Mouse (Mus musculus): ENCODE results near the gene Cmtm3.

Cmtm3 gene

DNA sequence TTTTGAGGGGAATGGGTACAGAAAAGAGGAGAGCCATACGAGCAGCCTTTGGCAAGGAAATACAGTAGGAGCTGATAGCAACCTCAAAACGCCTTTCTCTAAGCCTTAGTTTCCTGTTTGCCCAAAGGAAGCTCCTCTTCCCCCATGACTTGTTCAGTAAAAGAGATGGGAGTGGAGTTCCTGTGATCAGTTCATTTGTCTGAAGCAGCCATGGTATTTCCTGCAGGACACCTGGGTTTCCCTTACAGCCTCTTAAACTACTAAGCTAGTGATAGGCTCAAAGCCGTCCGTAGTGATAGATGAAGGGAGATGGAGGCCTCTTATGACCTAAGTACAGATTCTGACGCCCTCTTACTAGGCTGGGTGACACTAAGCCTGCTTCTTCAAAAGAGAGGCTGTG is 3.2 kb downstream of the Cmtm3 start:
- DNase-seq (ENCODE audit: low spot score): no peak

DNA sequence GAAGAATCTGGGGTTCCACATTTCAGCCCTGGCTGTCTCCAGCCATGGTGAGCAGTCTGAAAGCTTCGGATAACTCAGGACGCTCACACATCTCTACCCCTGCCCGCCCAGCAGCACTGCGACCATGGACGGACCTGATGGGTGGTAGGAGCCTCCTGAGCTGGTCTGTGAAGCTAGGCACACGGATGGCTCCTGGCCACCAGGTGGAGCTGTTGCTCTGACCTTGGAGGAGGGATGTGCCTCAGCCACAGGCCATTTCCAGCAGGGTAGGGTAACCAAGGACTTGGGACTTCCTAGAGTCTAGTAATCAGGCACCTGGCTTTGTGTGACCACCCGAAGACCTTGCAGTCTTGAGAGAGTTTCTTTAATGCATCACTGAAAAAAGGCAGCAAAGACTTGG is 4.7 kb downstream of the Cmtm3 start:
- DNase-seq (ENCODE audit: low spot score): peak; percentile 87

DNA sequence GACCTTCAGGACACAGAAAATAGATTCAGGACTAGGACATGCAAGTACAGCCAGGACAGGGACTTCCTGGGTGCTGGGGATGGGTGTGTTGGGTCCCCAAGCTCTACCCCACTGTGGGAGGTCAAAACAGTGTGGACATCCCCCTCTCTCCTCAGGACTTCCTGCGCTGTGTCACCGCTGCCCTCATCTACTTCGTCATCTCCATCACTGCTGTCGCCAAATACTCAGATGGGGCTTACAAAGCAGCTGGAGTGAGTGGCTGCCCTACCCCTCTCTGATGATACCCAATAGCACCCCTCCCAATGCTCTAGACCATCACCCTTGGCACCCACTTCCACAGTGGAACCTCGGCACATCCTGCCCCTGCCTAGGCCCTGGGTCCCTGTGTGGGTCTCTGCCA is 5.4 kb downstream of the Cmtm3 start:
- no peak for DNase-seq (ENCODE audit: low spot score)

DNA sequence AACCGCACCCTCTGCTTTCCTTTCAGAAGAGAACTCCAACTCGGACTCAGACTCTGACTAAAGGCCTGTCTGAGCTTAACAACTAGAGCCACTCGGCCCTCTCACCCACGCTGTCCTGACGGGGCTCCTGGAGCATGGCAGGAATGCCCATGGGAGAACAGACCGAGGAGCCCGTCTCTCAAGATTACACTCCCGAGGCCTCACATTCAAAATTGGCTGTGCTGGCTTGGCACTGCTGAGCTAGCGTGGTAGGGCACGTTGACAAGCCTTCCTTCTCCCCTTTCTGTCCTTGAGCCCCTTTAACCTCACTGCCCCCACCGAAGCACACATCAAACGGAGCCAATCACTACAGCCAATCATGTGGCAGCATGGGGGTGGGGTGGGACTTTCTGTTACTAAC is 7.5 kb downstream of the Cmtm3 start:
- DNase-seq (ENCODE audit: low spot score): no peak

DNA sequence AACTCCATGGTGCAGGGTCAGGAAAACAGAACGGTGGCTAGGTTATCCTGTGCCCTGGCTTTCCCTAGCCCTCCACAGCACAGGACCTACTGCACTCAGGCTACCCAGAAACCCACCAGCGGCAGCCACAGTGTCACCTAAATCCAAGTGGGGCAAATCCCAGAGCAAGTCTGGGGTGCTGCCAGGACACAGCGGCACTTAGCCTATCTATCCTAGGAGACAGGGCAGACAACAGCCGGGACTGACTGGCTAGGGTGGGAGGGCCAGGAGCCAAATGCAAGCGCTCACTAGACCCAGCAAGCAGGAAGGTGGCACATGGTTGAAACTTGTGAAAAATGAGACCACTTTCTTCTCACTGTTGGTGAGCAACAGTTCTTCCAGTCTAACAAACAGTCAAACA is 9.8 kb downstream of the Cmtm3 start:
- no peak for DNase-seq (ENCODE audit: low spot score)

DNA sequence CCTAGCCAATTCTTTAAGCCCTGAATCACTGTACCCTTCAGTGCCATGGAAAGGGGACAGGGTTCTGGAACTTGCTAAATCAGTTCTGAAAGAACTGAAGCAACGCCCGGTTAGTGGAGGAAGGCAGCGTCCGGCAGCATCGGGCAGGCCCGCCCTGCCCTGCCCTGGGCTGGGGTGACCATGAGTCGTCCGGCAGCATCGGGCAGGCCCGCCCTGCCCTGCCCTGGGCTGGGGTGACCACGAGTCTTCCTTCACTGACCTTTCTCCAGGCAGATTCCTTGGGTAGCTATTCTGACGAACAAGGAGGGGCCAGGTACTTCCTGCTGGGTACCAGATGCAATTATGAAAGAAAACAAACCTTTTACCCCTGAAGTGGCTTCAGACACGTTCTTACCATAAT is 10.8 kb downstream of the Cmtm3 start:
- DNase-seq (ENCODE audit: low spot score): no peak

DNA sequence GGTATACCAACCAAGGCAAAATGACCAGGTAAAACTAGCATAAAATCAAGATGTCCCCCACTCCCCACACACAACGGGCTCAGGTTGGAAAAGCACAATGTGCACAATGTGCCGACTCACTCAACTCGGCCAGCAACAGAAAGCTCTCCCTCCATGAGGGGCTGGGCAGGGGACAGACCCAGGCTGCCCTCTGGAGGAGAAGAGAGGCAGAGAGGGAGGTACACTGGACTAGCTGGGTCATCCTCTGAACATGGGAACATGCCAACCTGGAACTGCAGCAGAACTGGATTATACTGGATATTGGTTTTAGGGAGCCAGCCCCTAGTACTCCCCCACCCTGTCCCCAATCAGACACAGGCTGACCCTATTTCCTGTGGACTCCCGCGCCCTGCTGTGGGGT is 14.0 kb downstream of the Cmtm3 start:
- DNase-seq (ENCODE audit: low spot score): no peak

DNA sequence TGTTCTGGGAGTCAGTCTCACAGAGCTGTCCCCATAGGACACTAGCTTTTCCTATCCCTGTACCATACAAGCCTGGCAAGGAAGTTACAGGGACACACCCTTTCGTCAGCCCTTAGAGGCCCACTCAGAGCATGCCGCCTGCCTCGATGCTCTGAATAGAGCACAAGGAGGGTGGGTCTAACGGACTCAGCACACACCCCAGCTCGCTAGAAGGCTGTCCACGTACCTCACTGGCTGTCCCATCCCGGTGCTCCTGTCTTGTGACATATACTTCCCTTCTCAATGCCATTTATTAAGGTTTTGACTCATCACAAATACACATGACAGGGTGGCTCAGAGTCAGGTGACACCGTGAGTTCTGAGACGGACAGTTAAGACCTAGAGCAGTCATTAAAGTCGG is 15.3 kb downstream of the Cmtm3 start:
- DNase-seq (ENCODE audit: low spot score): no peak

DNA sequence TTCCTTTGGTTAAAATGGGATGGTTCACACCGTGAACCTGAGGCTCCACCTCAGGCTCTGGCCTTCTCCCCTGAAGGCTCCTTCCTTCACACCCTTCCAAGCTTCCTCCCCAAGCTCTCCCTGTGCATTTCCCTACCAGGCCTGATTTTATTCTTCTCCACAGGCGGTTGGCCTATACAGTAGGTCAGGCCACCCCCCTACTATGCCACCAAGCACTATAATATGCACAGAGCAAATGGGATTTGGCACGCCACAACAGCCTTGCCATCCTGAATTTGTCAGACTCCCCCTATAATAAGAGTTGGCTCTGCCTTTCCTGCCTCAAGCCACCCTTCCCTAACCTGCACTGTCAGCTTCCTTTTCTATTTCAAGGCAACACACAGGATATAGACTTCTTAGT is 19.4 kb downstream of the Cmtm3 start:
- no peak for DNase-seq (ENCODE audit: low spot score)

DNA sequence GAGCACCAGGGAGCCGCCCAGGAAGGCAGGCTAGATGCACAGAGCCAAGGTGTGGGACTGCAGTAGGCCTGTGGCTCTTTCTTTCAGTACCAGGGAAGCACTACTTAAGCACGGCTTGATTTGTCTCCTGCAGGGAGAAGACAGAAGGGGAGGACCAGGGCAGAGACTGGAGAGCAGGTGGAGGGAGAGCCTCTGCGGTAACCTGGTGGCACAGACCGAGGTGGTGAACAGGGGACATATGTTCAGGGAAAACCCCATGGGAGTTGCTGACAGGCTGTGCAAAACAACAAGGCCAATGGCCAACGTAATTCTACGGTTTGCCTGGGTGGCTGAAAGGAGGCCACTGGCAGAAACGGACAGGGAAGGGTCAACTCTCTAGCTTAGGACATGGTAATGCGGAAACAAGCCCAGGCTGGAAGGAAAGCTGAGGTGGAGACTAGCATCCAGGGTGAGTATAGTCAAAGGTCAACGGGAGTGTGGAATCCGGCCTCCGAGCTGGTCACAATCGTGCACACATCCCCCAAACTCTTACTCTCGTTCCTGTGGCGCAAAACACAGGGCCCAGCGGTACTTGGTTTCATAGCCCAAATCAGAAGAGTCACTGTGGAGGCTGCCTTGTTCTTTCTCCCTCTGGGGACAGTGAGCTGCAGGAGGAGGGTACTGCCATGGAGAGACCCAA is 20.7 kb downstream of the Cmtm3 start:
- DNase-seq (ENCODE audit: low spot score): no peak

DNA sequence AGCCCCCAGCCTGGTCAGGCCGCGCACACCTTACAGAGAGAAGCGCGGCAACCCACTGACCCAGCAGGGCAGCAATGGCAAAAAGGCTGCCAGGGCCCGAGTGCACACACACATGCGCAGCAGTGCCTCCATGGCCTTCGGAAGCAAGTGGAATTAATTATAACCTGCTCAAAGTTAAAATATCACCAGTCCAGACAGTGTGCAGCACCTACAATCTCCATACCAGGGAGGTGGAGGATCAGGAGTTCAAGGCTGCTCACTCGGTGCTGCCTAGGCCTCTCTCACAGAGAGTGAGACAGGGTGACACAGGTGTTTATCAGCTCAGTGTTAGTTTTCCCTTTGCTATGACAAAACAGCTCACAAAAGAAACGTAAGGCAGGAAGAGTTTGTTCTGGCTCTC is 26.5 kb downstream of the Cmtm3 start:
- DNase-seq (ENCODE audit: low spot score): no peak

DNA sequence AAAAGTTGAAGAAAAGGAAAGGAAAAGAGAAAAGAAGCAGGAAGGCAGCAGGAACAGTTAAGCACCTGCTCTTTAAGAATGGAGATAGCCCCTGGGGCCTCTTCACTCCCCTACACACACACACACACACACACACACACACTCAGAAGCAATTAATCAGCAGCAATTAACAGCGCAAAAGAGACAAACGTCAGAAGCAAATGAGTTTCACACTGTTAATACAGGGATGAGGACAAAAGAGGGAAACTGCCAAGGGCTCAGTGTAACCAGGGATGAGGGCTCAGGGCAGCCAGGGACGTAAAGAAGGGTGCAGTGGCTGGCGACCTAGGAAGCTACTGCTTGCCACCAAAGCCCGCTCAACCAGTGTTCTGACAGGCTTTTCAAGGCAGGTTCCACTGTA is 28.2 kb downstream of the Cmtm3 start:
- no peak for DNase-seq (ENCODE audit: low spot score)

DNA sequence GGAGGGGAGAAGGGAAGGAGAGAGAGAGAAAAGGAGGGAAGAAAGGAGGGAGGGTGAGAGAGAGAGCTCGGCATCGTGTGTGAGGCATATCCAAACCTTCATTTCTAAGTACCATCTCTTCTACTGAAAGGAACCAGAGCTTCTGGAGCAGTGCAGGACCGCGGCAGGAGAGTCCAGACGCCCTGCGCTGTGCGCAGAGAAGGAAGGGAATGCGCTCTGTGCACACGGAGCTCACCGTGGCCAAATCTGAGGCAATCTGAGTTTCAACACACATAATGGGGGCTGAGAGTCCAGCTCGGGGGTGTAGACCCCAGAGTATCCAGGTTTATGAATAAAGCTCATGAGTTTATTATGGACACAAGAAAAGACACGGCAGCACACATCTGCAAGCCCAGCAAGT is 30.4 kb downstream of the Cmtm3 start:
- DNase-seq (ENCODE audit: low spot score): no peak

DNA sequence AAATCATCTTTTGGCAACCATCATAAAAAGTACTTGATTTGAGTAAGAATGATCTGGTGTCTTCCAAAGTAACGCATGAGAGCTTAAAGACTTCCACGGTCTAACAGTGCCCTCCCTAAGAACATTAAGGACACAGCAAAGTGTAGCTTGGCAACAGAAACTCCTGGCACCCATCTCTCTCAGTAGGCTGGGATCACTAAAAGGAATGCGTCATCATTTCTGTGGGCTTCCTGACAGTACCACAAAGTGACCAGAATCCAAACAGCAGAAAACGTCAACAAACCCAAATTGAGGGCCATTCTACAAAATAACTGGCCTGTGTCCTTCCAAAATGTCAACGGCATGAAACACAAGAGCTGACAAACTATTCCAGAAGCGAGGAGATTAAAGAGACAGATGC is 30.9 kb downstream of the Cmtm3 start:
- no peak for DNase-seq (ENCODE audit: low spot score)

DNA sequence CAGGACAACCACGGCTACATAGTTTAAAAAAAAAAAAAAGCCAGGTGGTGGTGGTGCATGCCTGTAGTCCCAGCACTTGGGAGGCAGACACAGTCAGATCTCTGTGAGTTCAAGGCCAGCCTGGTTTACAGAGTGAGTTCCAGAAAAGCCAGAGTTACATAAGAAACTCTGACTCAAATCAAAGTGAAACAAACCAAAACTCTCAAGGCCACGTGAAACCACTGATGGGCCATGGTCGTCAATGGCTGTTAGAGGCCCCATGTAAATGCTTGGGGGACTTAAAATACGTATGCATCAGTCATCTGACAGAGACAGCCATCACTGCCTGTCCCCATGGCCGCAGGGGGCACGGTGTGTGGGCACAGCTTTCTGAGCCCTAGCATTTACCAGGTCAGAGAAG is 31.9 kb downstream of the Cmtm3 start:
- DNase-seq (ENCODE audit: low spot score): no peak

DNA sequence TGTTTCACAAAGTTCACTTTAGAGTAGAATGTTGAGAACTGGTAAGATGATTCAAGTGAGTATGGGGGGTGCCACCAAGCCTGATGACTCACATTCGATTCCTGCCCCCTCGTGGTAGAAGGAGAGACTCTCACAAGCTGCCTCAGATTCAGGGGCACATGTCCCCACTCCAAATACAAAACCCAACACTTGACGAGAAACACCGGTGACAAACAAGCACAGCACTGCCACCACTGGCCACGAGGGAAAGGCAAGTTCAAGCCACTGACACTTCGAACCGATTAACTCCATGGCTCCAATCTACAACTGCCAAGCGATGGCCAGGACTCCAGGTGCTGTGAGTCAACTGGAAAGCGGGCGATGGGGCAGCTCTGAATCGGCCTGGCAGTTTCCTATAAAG is 34.6 kb downstream of the Cmtm3 start:
- DNase-seq (ENCODE audit: low spot score): peak; percentile 35

DNA sequence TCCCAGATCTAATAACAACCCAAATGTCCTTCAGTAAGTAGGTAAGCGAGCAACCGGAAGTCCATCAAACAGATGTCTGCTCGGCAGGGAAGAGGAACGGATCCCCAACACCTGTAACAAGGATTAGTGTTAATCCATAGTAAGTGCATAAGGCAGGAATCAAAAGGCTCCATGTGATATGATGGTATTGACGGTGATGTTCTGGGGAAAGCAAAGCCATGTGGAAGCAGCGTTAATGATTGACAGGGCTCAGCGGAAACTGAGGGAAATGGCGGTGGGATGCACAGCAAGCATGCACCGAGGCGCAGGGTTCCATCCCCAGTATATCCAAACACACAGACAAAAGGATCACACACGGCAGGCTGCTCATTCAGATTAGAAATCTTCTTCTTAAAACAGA is 35.1 kb downstream of the Cmtm3 start:
- no peak for DNase-seq (ENCODE audit: low spot score)

DNA sequence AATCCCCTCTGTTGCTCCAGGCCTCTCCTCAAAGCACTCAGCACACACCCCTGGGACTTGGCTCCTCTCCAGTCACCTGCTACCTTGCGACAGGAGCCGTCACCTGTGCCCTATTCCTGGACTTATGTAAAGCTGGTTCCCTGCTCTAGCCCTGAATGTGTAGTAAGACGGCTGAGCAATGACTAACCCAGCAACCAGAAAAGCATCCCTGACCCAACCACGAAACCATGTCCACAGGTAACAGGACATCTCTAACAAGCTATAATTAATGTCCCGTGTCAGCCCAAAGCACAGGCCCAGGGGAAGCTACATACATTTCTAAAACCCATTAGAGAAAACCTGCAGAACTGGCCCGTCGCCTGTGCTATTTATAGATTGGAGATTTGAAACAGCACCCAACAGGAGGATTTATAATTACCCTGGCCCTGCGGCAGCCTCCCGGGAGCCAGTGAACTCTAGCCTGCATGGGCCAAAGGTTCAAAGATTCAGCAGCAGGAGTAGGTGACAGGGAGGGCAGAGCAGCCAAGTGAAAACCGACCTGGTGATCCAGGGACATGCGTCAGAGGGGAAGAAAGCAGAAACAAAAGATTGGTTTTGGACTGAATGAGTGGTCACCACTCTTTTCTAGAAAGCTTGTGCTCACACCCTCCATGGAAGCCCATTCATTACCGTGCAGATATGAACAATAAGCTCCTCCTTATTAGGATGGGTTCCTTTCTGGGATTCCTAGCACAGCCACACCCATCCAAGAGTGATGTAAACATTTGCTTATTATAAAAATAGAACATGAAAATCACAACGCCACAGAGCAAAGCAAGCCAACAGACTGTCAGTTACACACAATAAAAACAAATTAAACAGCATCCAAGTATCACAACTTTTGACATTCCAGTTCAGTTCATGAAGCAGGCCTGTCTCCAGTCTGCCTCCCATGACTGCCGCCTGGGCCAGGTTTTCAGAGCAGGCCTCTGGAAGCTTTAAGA is 35.9 kb downstream of the Cmtm3 start:
- DNase-seq (ENCODE audit: low spot score): no peak

DNA sequence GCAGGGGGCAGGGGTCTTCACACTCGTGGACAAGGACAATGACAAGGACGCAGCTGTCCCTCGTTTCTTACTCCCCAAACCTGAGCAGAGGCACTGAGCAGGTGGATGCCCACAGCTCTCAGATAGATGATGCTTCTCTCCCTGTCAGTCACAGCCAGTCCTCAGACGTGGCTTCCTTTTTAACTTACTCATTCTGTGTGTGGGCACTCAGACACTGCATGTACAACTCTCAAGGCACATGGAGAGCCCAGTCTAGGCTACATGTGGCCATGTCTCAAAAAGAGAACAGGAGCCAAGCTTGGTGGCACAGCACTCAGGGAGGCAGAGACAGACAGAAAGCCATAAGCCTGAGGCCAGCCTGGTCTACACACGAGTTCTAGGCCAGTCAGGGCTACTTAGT is 36.7 kb downstream of the Cmtm3 start:
- DNase-seq (ENCODE audit: low spot score): no peak

DNA sequence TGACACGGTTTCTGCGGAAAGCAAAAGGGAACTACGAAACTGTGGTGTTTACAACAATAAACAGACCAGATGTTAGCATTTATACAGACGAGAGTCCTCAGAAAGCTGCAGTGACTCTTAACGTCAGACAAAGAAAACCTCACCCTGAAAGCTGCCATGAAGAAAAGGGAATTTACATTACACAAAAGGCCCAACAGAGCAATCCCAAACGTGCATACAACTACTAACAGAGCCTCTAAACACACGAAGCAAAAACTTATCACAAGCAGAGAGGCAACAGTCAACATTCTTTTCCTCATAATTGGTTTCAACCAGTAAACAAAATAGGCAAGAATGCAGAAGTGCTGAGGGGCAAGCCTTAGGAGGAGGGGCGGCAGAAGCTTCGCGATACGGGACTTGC is 37.5 kb downstream of the Cmtm3 start:
- no peak for DNase-seq (ENCODE audit: low spot score)

DNA sequence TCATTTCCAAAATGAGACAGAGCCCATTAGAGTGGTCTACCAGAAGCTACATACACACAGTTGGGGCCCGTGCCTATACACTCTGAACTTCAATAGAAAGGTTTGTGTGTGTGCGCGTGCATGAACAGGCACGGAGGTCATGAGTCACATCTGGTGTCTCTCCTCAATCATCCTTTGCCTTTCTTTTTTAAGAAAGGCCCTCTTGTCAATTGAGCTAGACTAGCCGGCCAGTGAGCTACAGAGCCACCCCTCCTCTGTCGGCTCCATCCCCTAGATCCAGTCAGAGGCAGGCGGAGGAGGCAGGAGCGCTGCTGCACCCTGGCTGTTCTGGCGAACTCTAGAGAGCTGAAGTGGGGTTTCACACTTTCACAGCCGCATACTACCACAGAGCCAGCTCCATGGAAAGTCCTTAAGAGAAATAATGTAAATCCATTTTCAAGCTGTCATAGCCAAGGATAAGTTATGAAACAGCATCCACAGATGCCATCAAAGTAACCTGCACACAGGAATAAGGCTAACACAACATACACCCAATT is 40.2 kb downstream of the Cmtm3 start:
- no peak for DNase-seq (ENCODE audit: low spot score)

DNA sequence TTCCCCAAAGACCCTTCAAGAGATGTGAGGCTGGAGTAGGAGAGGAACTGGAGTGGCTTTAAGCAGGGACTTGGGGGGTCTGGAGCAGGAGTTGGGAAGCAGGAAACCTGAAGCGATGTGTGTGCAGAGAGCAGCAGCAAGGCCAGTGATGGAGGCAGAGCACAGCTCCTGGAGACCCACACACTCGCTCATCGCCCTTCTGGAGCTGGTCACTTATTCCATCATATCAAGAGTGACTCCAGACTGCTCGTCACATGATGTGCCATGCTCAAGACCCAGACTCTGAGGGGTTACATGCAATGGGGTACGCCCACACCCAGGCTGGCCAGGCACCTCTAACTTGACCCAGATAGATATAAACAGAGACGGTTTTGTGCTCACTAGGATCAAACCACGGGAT is 41.1 kb downstream of the Cmtm3 start:
- DNase-seq (ENCODE audit: low spot score): no peak

DNA sequence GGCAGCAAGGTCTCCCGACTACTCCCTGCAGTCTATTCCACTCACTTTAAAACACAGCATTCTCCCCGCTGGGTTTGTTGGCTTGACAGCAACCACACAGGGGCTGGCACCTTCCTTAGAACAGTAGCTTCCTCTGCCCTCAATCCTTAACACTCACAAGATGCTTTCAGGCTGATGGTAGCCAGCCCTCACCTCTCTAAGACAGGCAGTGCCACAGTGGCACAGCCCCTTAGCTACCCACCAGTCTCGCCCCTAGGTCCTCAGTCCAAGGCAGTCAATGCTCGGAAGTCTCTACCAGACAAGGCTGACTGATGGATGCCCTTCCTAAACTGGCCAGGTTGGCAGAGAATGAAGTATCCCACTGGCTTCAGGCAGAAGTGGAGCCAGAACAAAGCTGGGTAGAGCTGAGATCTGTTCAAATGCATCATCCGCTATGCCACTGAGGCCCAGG is 41.8 kb downstream of the Cmtm3 start:
- DNase-seq (ENCODE audit: low spot score): no peak
